Mouse (Mus musculus) CD8-positive naive resting alpha-beta T cell, adult 2 months (primary cell): ENCODE results near the gene Maip1.

Experiments
- DNase-seq, 2 experiments: peaks; one replicate each; pipeline ENCODE4 v3.0.0; 2022; ENCODE audit warnings: low read depth in 2 of 2, low spot score in 2 of 2

The Maip1 gene

DNA sequence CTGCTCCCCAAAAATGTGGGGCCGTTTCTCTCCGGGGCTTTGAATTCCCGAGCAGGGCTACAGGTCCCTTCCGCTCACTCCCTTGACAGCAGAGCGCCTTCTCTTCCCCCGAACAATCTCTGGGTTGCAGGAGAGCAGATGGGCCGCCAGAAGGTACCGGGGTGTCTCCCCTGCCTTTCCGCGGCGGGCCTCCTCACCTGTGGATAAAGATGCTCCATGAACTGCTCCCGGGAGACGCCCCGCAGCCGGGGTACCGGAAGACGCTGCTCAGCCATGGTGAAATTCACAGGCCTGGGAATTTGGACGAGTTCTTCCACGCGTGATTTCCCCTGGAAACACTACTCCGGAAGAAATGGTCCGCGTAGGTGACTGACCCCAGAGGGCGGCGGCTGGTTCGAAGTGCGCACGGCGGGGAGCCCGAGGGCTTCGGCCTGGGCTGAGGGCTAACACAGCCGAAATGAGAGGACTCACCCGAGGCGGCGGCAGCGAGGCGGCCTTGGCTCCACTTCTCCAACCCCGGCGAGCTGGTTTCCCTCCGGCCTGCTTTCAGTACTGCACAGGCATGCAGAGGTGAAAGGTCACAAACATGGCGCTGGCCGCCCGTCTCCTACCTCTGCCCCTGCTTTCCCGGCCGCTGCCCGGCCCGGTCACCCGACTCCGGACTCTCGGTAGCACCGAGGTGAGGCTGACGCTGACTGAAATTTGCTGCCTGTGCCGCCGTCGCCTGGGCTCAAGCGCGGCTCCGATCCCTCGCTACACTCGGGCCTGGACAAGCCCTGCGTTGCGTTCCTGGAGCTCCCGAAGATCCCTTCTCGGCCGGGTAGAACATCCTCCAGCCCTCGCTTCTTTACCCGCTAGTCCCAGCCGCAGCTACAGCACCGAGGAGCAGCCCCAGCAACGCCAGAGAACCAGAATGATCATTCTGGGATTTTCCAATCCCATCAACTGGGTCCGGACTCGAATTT is at the start of gene Maip1, which contains the start of gene Tyw5:
Maip1 (plus strand) TSS at position 142 of the 965 bp plus-strand sequence.
Tyw5 (minus strand) TSS at position 915 of the 965 bp plus-strand sequence.
- peak; percentile 73 to 79 for DNase-seq

GRCm38 (mm10) chr1:57358546-57358945 is 47.6 kb upstream of the Maip1 start:
- no peak for DNase-seq

DNA sequence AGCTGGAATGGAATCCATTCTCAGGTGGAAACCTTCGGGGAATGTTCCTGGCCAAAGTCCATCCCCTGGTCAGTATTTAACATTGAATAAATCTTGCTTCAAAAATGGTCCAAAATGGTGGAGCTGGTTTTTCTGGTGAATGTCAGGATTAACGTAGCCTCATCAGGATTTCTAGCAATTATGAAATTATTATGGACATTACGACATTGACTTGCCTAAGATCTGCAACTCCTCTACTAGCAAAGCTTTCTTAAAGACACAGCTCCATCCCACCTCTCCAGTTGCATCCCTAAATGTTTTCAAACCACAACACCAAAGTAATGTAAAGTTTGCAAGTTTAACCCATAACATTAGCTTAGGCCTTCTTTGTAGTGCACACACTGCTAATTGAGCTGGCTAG is 38.7 kb upstream of the Maip1 start:
- no peak for DNase-seq

GRCm38 (mm10) chr1:57369111-57369510 is 37.0 kb upstream of the Maip1 start:
- DNase-seq = no peak

DNA sequence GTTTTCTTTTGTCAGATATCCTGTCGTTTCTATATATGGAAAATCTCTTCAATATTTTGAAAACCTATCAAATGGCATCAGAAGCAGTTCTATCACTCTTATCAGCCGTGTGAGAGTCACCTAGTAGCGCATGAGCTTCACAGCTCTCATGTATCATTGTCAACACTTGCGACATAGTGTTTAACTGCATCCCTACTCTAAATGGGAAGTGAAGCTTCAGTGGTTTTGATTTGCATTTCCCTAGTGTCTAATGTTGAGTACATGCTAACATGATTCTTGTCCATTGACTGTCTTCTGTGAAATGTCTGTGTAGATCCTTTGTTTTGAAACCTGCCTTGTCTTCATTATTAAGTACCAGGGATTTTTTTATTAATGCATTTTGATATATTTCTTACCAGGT is 35.7 kb upstream of the Maip1 start:
- no peak for DNase-seq

- no peak for DNase-seq
These were observed 30.9 kb upstream of the Maip1 start for GRCm38 (mm10) chr1:57375276-57375675.

- no peak for DNase-seq
These were observed 29.3 kb upstream of the Maip1 start for GRCm38 (mm10) chr1:57376806-57377205.

DNA sequence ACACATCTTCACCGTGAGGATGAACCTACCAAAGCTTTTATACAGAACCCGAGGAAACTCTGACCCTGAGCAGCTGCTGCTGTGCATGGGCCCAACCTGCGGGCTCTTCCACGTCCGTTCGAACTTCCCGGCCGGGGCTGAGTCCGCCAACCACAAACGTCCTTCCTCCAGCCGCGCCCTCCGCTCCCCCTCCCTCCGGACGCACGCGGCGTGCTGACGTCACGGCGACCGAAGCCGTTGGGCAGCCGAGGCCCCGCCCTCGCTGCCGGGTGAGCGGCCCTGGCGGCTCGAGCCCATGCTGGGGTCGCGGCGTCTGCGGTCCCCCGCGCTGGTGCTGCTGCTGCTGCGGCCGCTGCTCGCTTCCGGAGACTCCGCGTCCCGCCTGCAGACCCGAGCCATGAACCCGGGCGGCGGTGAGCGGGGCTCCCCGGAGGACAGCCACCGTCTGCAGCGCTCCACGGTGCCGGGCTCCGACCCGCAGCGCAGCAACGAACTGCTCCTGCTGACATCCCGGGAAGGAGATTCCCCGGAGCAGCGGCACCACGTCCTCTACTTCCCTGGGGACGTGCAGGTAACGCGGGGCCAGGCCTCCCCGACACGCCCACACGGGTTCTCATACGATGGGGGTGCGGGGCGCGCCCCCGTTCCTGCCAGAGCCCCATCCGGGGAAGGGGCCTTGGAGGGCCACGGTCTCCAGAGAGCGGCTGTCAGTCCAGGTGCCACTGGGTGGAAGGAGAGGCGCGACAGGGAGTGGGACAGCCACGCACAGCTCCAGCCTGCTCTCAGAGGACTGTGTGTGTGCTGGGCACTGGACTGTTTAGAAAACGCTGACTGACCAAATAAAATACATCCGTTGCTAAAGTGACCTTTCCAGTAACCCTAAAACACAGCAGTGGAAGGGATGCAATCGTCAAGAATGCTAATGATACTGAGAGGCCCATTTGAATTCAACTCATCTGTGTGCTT is 28.5 kb upstream of the Maip1 start, which contains the start of gene 1700066M21Rik:
1700066M21Rik (plus strand) TSS at position 245 of the 966 bp plus-strand sequence.
- DNase-seq = peak; percentile 50 to 57

DNA sequence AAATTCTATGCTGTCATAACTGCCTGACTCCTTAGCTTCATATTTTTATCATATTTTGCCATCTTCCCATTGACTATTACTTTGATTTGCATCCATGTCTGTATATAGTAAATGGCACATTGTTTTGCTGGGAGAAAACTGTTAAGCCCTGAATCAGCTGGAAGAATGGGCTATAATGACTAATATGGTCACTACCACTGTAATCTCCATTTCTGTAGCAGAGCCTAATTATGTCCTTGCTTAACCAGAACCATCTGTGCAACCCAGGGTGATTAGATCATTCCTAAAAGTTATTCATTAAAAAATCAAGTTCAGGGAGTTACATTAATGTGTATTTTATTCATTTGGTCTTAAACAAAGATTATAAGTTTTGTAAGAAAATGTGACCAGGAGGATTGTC is 19.6 kb upstream of the Maip1 start:
- no peak for DNase-seq

DNA sequence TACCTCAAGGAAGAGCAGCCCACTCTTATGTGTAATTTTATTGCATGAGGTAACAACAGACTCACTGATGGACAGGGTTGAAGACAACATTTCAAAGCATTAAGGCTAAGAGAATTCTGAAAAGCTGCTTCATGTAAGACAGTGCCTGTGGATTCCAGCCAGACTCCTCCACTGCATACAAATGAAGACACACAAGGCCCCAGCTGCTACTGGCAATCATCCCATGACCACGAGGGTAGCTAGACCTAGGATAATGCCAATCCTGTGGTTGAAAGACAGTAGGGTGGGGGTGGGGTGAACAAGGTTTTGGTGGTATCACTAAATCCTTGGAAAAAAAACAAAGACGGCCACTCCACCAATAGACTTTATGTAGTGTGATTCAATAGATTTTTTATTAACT is 18.3 kb upstream of the Maip1 start:
- no peak for DNase-seq

DNA sequence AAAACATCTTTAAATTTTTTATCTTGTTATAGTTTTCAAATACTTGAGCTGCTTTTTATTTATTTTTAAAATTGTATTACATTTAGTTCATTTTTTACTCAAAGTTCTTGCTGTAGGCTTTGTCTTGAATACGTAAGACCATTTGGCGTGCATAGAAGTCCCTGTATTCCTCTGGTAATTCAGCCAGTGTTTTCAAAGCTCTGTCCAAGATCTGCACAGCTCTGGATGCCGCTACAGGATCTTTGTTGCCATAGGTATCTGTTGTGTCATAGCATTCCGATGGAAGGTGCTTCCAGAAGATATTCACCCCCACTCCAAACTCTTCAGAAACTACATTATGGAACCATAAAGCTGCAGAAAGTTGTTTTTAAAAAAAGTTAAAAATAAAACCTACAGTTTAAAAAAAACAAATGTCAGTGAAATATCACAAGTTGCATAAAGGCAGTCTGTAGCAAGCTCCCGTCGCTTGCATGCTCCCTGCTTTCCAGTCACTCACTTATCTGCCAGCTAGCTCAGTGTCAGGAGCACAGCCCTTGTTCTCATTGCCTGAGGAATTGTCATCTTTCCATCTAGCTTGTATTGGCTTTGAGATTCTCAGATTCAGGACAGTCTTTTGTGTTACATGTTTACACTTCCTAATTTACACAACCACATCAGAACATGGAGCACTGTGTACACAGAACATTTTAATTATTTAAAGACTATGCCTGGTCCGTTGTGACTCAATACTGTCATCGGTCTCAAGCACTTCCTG is 17.5 kb upstream of the Maip1 start:
- no peak for DNase-seq

DNA sequence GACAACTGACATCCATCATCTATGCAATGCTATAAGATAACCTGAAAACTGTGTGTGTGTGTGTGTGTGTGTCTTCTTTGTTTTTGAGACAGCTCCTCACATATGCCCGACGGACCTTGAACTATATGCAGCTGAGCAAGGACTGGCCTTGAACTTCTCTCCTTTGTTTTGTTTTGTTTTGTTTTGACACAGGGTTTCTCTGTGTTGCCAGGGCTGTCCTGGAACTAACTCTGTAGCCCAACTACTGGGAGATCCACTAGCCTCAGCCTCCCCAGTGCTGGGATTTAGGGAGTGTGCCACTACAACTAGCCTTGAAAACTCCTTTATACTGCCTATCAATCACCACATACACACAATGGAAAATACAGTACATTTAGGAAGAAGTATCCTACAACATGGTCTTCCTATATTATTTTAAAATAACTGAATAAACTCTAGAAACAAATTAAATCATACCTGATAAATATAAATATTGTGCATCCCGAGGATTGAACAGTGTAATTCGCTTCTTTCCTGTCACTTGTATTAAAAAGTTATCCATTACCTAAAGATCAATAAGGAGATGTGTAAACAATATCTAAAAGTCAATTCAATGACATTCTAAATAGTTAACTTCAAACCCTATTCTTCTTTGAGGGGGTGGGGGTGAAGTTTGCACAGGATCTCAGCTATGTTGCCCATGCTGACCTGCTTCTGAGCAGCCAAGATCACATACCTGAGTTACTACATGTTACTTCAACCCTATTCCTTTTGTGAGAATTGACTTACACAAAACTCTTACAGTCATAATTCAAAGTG is 14.9 kb upstream of the Maip1 start:
- DNase-seq = no peak

DNA sequence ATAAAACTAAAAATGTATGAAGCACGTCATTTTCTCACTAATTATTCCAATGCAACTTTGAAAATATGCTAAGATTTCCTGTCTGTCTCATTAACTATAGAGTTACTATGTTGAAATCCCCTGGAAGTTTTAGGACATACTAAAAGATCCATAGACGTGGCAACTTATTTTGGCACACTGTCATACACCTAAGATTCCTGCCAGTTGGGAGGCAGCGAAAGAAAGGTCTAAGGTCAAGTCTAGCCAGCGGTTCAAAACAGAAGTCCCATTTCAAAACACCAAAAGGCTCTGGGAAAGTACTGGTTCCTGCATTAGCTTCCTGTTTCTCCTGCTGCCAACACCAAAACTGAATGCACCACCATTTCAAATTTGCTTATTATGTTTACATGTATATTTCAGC is 13.7 kb upstream of the Maip1 start:
- DNase-seq = no peak

DNA sequence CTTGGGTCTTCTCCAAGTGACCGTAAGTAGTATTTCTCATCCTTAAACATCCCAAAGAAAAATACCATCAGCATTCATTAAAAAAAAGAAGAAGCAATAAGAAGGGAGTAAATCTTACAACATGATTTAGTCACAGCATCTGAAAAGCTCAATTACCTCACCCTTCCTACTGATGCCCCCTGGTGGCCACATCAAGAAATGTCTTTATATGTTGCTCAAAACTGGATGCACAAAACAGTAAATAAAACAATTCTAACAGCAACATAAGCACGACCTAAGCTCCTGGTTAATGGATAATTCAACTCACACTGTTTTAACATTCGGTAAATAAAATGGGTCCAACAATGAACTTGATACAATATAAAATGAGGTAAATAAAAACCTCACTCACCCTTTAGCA is 12.1 kb upstream of the Maip1 start:
- DNase-seq = peak; percentile 26 to 48

- no peak for DNase-seq
These were observed 5.8 kb upstream of the Maip1 start for GRCm38 (mm10) chr1:57400321-57400720.

DNA sequence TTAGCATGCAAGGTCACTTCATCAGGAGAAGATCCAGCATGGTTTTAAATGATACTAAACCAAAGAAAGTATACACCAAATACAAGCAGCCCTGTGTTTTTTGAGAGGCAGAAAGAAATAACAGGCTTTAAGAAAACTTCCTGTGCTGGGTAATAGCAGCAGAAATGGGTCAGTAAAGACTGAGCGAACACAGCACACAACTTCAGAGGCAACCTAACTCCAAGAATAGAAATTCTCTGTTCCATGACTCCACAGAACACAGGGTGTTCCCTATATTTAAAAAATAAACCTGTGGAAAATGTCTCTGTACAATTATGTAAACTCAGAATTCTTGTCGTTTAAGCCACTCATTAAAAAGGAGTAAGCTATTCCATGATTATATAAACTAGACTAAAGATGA is 5.3 kb upstream of the Maip1 start:
- no peak for DNase-seq

DNA sequence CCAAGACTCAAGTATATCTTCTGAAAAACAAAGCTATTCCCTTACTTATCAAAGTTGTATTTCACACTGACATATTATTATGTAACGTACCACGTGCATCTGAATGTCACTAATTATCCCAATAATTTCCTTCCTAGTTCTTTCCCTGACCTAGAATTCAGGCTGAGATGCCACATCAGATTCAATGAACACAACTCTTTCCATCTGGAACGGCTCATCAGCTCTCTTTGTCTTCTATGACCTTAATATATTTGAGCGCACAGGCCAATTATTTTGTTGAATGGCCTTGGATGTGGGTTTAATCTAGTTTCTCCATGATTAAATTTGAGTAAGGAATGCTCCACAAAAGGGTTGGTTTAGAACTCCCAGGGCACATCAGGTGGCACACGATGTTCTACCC is 4.0 kb upstream of the Maip1 start:
- DNase-seq = no peak

DNA sequence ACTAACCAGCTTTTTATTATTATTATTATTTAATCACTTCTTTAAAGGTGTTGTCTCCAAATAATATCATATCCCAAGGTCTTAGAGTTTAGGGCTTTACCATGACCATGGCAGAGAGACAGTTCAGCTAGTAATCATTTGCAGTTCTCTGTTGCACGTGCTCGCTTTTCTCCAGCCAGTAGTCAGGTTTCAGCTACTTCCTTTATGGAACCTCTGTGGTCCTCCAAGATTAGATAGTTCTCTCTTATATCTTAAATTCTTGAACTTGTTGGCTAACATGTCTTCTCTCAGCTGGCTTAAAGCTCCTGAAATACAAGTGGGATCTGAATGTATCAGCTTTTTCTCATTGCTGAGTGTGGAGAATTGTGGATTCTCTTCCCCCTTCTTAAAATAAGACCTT is 2.9 kb downstream of the Maip1 start:
- no peak for DNase-seq

- no peak for DNase-seq
These were observed 7.3 kb downstream of the Maip1 start for GRCm38 (mm10) chr1:57413397-57413796.

- DNase-seq = no peak
These were observed 17.6 kb downstream of the Maip1 start for GRCm38 (mm10) chr1:57423696-57424095.
